Mouse (Mus musculus) brain, embryonic 14.5 days (tissue): ENCODE results near the gene Vmo1. TPM values are rescaled to one million over a fixed set of nuclear protein-coding genes. Genes with fewer than 3 reads are reported as not detected.
A peak's percentile ranks its signal among the peaks of the same experiment; 100 is the strongest.

Experiments used
- DNase-seq: peaks from one replicate; pipeline ENCODE4 v3.0.0-alpha.2; 2011; ENCODE audit warnings: low read depth
- CTCF ChIP-seq: fragments of 200-500 bp; IDR thresholded peaks from 2 replicates; pipeline ENCODE4 v1.5.1; 2012; ENCODE audit warnings: inconsistent platforms, mild to moderate bottlenecking, moderate library complexity, borderline replicate concordance; ENCODE audit not compliant: insufficient read depth, insufficient read length; ENCODE audit errors: extremely low read depth
- POLR2A ChIP-seq: fragments of 200-500 bp; IDR thresholded peaks from 2 replicates; pipeline ENCODE4 v1.6.1; 2012; ENCODE audit warnings: mild to moderate bottlenecking, inconsistent platforms, borderline replicate concordance; ENCODE audit not compliant: poor library complexity, insufficient read depth, insufficient read length, severe bottlenecking; ENCODE audit errors: extremely low read depth
- polyA plus RNA-seq: library from polyadenylated mRNA; depleted of rRNA; stranded (reverse); fragments of >200 nt; gene quantifications from 2 replicates; pipeline ENCODE4 v1.2.3, GENCODE M21; 2012; rRNA removed

The Vmo1 gene
- polyA plus RNA-seq: 0.14 and 0.15 TPM in 2 replicates

- no peak for TF ChIP-seq CTCF
- TF ChIP-seq POLR2A: no peak
Observed at GRCm38 (mm10) chr11:70514288-70514687, at the start of gene Vmo1. Gene Vmo1, minus strand, starts transcription at chr11:70514616.

DNA sequence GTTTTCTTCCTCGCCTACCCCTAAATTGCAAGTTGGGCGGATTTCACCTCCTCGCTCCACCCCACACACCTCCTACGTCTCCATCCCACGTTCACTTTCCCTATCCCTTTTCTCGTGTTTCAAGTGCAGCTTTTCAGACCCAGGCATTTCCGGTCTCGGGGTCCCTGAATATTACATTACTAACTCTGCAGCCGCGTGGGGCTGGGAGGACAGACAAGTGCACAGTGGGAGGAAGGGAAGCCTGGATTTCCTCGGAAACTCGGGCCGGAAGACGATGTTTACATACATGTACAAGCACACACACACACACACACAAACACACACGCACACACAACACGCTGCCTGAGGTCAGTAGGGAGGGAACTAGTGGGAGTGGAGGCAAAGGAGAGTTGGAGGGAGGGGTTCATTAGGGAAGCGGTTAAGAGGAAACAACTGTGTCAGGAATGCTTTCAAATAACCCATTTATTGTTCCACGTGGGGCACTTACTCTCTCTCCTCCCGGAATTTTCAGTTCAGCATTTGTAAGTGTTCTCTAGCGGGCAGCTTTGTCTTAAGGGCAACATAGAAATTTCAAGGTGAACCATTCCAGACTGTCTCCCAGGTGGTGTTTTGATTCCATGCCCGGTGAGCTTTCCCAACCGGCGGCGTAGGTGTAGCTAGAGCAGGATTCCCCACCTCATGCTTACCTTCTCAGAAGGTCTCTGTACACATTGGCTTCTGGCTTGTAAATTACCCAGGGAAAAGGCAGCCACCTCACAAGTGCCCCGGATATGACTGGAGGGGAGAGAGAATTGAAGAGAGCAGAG is 49.3 kb upstream of the Vmo1 start:
- DNase-seq: peak; percentile 60

More at GRCm38 (mm10) chr11:70514288-70514687, at the start of gene Vmo1:
- no peak for DNase-seq

GRCm38 (mm10) chr11:70562995-70563469 is 48.6 kb upstream of the Vmo1 start:
- DNase-seq: no peak
- TF ChIP-seq CTCF (no peak), POLR2A (no peak)

More for the DNA sequence above, 49.3 kb upstream of the Vmo1 start:
- TF ChIP-seq CTCF: no peak
- no peak for TF ChIP-seq POLR2A

GRCm38 (mm10) chr11:70562287-70562994 is 48.0 kb upstream of the Vmo1 start, which contains the start of gene Mink1:
Gene Mink1, plus strand, starts transcription at chr11:70562881.
- peak; percentile 96 for DNase-seq
- TF ChIP-seq POLR2A: peak; percentile 89
- no peak for TF ChIP-seq CTCF

- DNase-seq: no peak
Observed at GRCm38 (mm10) chr11:70561937-70562286, 47.5 kb upstream of the Vmo1 start.

GRCm38 (mm10) chr11:70557545-70557944 is 43.1 kb upstream of the Vmo1 start:
- DNase-seq: no peak
- TF ChIP-seq CTCF (no peak), POLR2A (no peak)

More at GRCm38 (mm10) chr11:70561937-70562286, 47.5 kb upstream of the Vmo1 start:
- no peak for TF ChIP-seq CTCF
- TF ChIP-seq POLR2A: no peak

GRCm38 (mm10) chr11:70553940-70554339 is 39.5 kb upstream of the Vmo1 start:
- TF ChIP-seq CTCF (no peak), POLR2A (no peak)
- no peak for DNase-seq

- TF ChIP-seq CTCF: no peak
- TF ChIP-seq POLR2A: no peak
- DNase-seq: no peak
Observed at GRCm38 (mm10) chr11:70551526-70551925, 37.1 kb upstream of the Vmo1 start.

GRCm38 (mm10) chr11:70544496-70544895 is 30.1 kb upstream of the Vmo1 start:
- TF ChIP-seq POLR2A (no peak), CTCF (no peak)
- no peak for DNase-seq

GRCm38 (mm10) chr11:70541415-70541814 is 27.0 kb upstream of the Vmo1 start:
- DNase-seq: peak; percentile 47
- TF ChIP-seq CTCF (no peak), POLR2A (no peak)

GRCm38 (mm10) chr11:70540928-70541327 is 26.5 kb upstream of the Vmo1 start:
- no peak for DNase-seq
- TF ChIP-seq POLR2A: no peak
- no peak for TF ChIP-seq CTCF

DNA sequence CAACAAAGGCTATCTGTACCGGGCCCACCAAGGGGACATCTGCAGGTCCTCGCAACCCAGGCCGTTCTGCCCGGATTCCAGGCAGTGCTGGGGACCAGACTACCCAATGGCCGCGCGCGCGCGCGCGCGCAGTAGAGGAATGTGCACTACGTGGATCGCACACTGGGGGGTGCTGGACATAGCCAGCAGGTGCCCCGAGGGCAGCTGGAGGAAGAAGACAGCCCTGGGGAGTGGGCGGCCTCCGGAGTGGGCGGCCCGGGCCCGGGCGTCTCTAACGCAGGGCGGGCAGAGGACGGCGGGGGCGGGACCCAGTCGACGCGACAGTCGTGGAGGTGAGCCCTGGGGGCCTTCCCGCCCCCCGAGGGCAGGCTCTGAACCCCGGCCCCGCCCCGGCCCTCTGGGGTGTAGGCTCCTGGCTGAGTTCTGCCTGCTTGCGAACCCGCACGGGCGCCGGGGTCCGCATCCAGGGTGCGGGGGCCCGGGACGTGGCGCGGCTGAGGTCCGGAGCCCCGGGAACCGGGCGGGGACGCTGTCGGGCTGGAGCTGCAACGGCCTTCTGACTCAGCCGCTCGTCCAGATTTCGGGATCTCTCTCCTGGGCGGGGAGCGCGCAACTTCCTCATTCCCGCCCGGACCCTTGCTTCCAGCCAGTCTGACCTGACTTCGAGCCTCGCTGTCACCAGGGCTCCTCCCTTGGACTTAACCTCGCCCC is 25.6 kb upstream of the Vmo1 start, which contains the start of gene Pld2:
Pld2 (plus strand) TSS at position 188 of the 711 bp plus-strand sequence.
- no peak for TF ChIP-seq POLR2A
- peak; percentile 64 for TF ChIP-seq CTCF
- DNase-seq: peak; percentile 80
